Mouse (Mus musculus) midbrain, embryonic 15.5 days (tissue): ENCODE measurements around the gene Rpl4. TPM values are rescaled to one million over a fixed set of nuclear protein-coding genes. Genes with fewer than 3 reads are reported as not detected.

ENCODE experiments used
- ATAC-seq: fragments of 200-750 bp; cut with Nextera tagmentation; replicated peaks from 2 replicates; pipeline ENCODE4 v1.8.0; 2017; ENCODE audit warnings: moderate TSS enrichment
- H3K27ac ChIP-seq: fragments of 300-500 bp; sonication (generic); 2 replicates; pipeline ENCODE4 v1.5.1; 2015; ENCODE audit warnings: mild to moderate bottlenecking, inconsistent platforms
- H3K27me3 ChIP-seq: fragments of 300-500 bp; sonication (generic); replicated peaks from 2 replicates; pipeline ENCODE4 v1.6.1; 2015; ENCODE audit warnings: inconsistent platforms
- H3K36me3 ChIP-seq: fragments of 300-500 bp; sonication (generic); replicated peaks from 2 replicates; pipeline ENCODE4 v1.6.1; 2015; ENCODE audit warnings: inconsistent platforms
- H3K4me1 ChIP-seq: fragments of 300-500 bp; sonication (generic); 2 replicates; pipeline ENCODE4 v1.6.1; 2015; ENCODE audit warnings: inconsistent platforms
- H3K4me2 ChIP-seq: fragments of 300-500 bp; sonication (generic); 2 replicates; pipeline ENCODE4 v1.6.1; 2015; ENCODE audit warnings: inconsistent platforms, mild to moderate bottlenecking, moderate library complexity
- H3K4me3 ChIP-seq: fragments of 300-500 bp; sonication (generic); 2 replicates; pipeline ENCODE4 v1.5.1; 2015; ENCODE audit warnings: mild to moderate bottlenecking, inconsistent platforms
- H3K9ac ChIP-seq: fragments of 300-500 bp; sonication (generic); 2 replicates; pipeline ENCODE4 v1.6.1; 2015; ENCODE audit warnings: mild to moderate bottlenecking, inconsistent platforms
- H3K9me3 ChIP-seq: fragments of 300-500 bp; sonication (generic); 2 replicates; pipeline ENCODE4 v1.6.1; 2016; ENCODE audit warnings: inconsistent platforms
- WGBS: fragments of 180-500 bp; shearing (Covaris S2); methylation state at CpG from one replicate; pipeline ENCODE4 v1.1.7; 2015; ENCODE audit warnings: mixed read lengths; 5-methylcytosine and 5-hydroxymethylcytosine counted together
- microRNA-seq: library from miRNA; unstranded; fragments of <30 nt; microRNA quantifications from one replicate; pipeline ENCODE4, GENCODE M21; 2016
- polyA plus RNA-seq: library from polyadenylated mRNA; unstranded; fragments of >200 nt; fragmentation: Nextera tagmentation; extraction: Ambion mirVana; gene quantifications from 2 replicates; pipeline ENCODE4 v1.2.1, GENCODE M21; 2015

Gene Rpl4
- polyA plus RNA-seq, 1 experiment from 2014 or later = 543 TPM

DNA sequence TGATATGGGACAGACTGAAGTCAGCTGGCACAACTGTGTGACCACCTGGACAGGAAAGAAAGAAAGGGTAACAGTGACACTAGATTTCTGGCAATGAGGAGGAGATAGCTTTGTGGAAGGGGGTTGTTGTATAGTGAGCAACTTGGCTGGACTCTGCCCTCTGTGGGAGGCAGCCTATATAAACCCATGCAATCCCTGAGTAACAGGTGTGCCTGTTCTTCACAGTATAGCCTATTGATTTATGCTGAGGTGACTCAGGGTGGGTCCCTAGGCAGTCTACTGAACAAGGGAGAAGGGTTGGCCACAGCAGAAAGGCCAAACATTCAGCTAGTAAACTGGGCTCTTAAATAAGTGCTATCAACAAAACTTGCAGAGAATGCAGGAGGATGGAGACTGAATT lies 52.6 kb downstream of the Rpl4 start:
- no peaks in the 10 kb centered on the region for H3K9me3 ChIP-seq
- no peak overlapping the region for H3K27ac ChIP-seq
- H3K4me2 ChIP-seq = no peak overlapping the region
- no peaks in the 10 kb centered on the region for H3K4me1 ChIP-seq
- H3K4me3 ChIP-seq = no peak overlapping the region
- H3K9ac ChIP-seq = no peak overlapping the region
- H3K36me3 ChIP-seq = no peaks in the 10 kb centered on the region
- no peaks in the 10 kb centered on the region for H3K27me3 ChIP-seq
- no peak for ATAC-seq

DNA sequence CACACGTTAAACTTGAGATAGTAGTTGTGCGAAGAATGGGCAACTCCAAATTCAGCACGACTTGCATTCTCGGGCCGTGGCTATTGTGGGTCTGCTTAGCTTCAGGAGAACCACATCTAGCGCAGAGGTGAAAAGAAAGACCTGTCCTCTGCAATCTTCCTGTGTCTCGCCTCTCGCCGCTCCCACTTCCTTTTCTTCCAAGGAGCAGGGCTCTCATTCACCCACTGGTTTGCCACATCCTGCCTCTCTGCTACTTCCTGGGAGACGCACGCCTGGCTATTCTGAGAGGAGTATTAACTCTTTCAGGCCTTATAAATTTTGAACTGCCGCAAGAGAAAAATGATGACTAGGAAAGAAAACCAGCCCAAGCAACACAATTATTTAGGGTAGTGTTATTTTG lies 54.6 kb downstream of the Rpl4 start:
- Histone ChIP-seq H3K9ac (no peak overlapping the region), H3K4me3 (no peak overlapping the region), H3K9me3 (no peaks in the 10 kb centered on the region), H3K27me3 (no peaks in the 10 kb centered on the region), H3K36me3 (no peaks in the 10 kb centered on the region), H3K4me1 (peaks cover 3% of the 10 kb centered on the region; the same call in 1 of the 2 replicates), H3K4me2 (no peak overlapping the region), H3K27ac (no peak overlapping the region)
- no peak for ATAC-seq
- 90% methylated on average over 12 of the region's 12 CpGs for WGBS

Small RNA genes lying within 50 kb of the gene (microRNA-seq; reads per million reads assigned to microRNA genes)
- gene Gm24106 = not detected

Other genes starting within 250 kb of the Rpl4 start
- gene Smad6, start 151.3 kb upstream of the Rpl4 start, polyA plus RNA-seq = 1.5 and 1.9 TPM in 2 replicates
- not detected in 2 replicates for gene Lctl, start 56.2 kb upstream of the Rpl4 start, polyA plus RNA-seq
- gene Zwilch, start 271 bp upstream of the Rpl4 start, polyA plus RNA-seq = 4.9 and 5.2 TPM in 2 replicates
- gene Snapc5, start 5.9 kb downstream of the Rpl4 start, polyA plus RNA-seq = 33.9 and 36.6 TPM in 2 replicates
- 2.6 and 2.7 TPM in 2 replicates for gene Uchl4, start 61.8 kb downstream of the Rpl4 start, polyA plus RNA-seq
- 56.9 and 60.1 TPM in 2 replicates for gene Map2k1, start 80.3 kb downstream of the Rpl4 start, polyA plus RNA-seq
- 57.0 and 67.9 TPM in 2 replicates for gene Tipin, start 108.2 kb downstream of the Rpl4 start, polyA plus RNA-seq
- 22.8 and 25.5 TPM in 2 replicates for gene Dis3l, start 167.9 kb downstream of the Rpl4 start, polyA plus RNA-seq
- 20.2 and 22.4 TPM in 2 replicates for gene Megf11, start 212.3 kb downstream of the Rpl4 start, polyA plus RNA-seq